Mouse (Mus musculus) lung, embryonic 15.5 days (tissue): ENCODE results near the gene Mb. TPM values are rescaled to one million over a fixed set of nuclear protein-coding genes. Genes with fewer than 3 reads are reported as not detected.

Experiments
- ATAC-seq: fragments of 200-750 bp; cut with Nextera tagmentation; 2 replicates; pipeline ENCODE4 v1.8.0; 2017; ENCODE audit warnings: moderate number of reproducible peaks, borderline replicate concordance; ENCODE audit not compliant: low FRiP score, low TSS enrichment; ENCODE audit errors: extremely low read depth
- H3K27ac ChIP-seq: fragments of 300-500 bp; sonication (generic); 2 replicates; pipeline ENCODE4 v1.5.1; 2015; ENCODE audit warnings: moderate library complexity, mild to moderate bottlenecking, inconsistent platforms
- H3K27me3 ChIP-seq: fragments of 300-500 bp; sonication (generic); 2 replicates; pipeline ENCODE4 v1.6.1; 2015; ENCODE audit warnings: inconsistent platforms
- H3K36me3 ChIP-seq: fragments of 300-500 bp; sonication (generic); 2 replicates; pipeline ENCODE4 v1.6.1; 2015; ENCODE audit warnings: inconsistent platforms
- H3K4me1 ChIP-seq: fragments of 300-500 bp; sonication (generic); 2 replicates; pipeline ENCODE4 v1.6.1; 2015; ENCODE audit warnings: inconsistent platforms
- H3K4me2 ChIP-seq: fragments of 300-500 bp; sonication (generic); 2 replicates; pipeline ENCODE4 v1.6.1; 2015; ENCODE audit warnings: inconsistent platforms, mild to moderate bottlenecking, moderate library complexity
- H3K4me3 ChIP-seq: fragments of 300-500 bp; sonication (generic); 2 replicates; pipeline ENCODE4 v1.5.1; 2015; ENCODE audit warnings: mild to moderate bottlenecking, inconsistent platforms
- H3K9ac ChIP-seq: fragments of 300-500 bp; sonication (generic); 2 replicates; pipeline ENCODE4 v1.6.1; 2015; ENCODE audit warnings: inconsistent platforms
- H3K9me3 ChIP-seq: fragments of 300-500 bp; sonication (generic); 2 replicates; pipeline ENCODE4 v1.6.1; 2016; ENCODE audit warnings: inconsistent platforms
- WGBS: fragments of 180-500 bp; shearing (Covaris S2); methylation state at CpG from one replicate; pipeline ENCODE4 v1.1.7; 2015; 5-methylcytosine and 5-hydroxymethylcytosine counted together
- polyA plus RNA-seq: library from polyadenylated mRNA; unstranded; fragments of >200 nt; fragmentation: Nextera tagmentation; extraction: Ambion mirVana; gene quantifications from 2 replicates; pipeline ENCODE4 v1.2.1, GENCODE M21; 2015

The Mb gene
- polyA plus RNA-seq, 1 experiment from 2014 or later, result 4.6 TPM

DNA sequence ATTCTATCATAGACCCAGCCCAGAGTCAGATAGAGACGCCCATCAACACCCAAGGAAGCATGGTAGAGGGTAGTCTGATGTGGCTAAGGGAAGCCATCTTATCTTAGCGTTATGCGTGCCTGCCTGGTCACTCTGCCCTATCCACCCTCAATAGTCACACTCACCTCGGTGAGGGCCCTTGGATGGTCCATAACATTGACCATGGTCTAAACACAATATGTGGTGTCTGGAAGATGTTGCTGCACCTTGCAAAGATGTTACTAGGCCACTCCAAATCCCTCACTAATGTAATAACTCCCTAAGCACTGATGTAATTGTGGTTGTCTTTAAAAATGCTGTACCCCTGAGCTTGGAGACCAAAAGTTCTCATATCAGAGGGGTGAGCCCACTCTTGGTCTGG lies 77.8 kb downstream of the Mb start:
- Histone ChIP-seq H3K4me1 (peaks cover 21% of the 10 kb centered on the region), H3K27me3 (no peaks in the 10 kb centered on the region), H3K4me3 (no peak overlapping the region), H3K9me3 (no peaks in the 10 kb centered on the region), H3K36me3 (no peaks in the 10 kb centered on the region), H3K4me2 (no peak overlapping the region), H3K9ac (no peak overlapping the region), H3K27ac (no peak overlapping the region)
- ATAC-seq, result no peak
- WGBS, result 80% methylated on average over 4 of the region's 4 CpGs

Other genes with a start within 250 kb of the Mb start
- 19.7 and 20.6 TPM in 2 replicates for gene Zfp251, start 179.2 kb downstream of the Mb start, polyA plus RNA-seq
- 11.5 and 11.7 TPM in 2 replicates for gene Zfp7, start 171.4 kb downstream of the Mb start, polyA plus RNA-seq
- not detected in 2 replicates for gene Gm49527, start 171.3 kb downstream of the Mb start, polyA plus RNA-seq
- gene Zfp647, start 125.2 kb downstream of the Mb start, polyA plus RNA-seq, result 14.9 TPM in 2 replicates
- 75.5 and 79.7 TPM in 2 replicates for gene 1110038F14Rik, start 102.2 kb downstream of the Mb start, polyA plus RNA-seq
- not detected in 2 replicates for gene Apol6, start 5.9 kb downstream of the Mb start, polyA plus RNA-seq